Mouse (Mus musculus) small intestine, adult 2 months (tissue): ENCODE data around the gene Gnmt.

Experiments used
- CTCF ChIP-seq: fragments of 200-500 bp; IDR thresholded peaks from 2 replicates; pipeline ENCODE4 v1.5.1; 2012; ENCODE audit warnings: low read depth, mild to moderate bottlenecking, control low read depth, inconsistent platforms, low read length, moderate library complexity, mixed read lengths; ENCODE audit not compliant: insufficient replicate concordance, insufficient read length; ENCODE audit errors: extremely low read depth
- POLR2A ChIP-seq: fragments of 200-500 bp; IDR thresholded peaks from 2 replicates; pipeline ENCODE4 v1.6.1; 2012; ENCODE audit warnings: low read depth, mild to moderate bottlenecking, control low read depth, inconsistent platforms, low read length, moderate library complexity

DNA sequence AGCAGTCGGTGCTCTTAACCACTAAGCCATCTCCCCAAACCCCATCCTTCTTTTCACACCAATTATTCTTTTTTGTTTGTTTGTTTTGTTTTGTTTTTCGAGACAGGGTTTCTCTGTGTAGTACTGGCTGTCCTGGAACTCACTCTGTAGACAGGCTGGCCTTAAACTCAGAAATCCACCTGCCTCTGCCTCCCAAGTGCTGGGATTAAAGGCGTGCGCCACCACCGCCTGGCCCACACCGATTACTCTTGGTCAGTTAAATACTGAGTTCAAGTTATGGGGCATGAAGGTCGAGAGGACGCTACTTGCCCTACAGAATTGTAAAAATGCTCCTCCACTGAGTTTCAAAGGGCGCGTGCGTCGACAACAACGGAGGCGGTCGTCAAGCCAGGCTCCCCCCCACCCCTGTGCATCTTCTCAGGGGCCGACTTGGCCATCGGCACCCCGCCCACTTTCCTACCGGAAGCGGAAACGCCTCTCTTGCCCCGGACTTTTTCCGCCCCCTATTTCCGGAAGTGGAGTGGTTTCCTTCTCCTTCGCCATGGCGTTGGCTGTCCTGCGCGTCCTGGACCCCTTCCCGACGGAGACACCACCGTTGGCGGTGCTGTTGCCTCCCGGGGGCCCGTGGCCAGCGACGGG is 17.9 kb downstream of the Gnmt start, which contains the start of gene Pex6:
- peak; percentile 55; the same call in 1 of the 2 replicates for TF ChIP-seq POLR2A
- no peak for TF ChIP-seq CTCF
